Mouse (Mus musculus): ENCODE measurements around the gene Gna14. TPM values are rescaled to one million over a fixed set of nuclear protein-coding genes. Genes with fewer than 3 reads are reported as not detected.
A peak's percentile ranks its signal among the peaks of the same experiment; 100 is the strongest.

The Gna14 gene
- polyA plus RNA-seq, 1 experiment from 2014 or later: 0.79 TPM

GRCm38 (mm10) chr19:16607634-16608033 is 172.1 kb downstream of the Gna14 start:
- Histone ChIP-seq H3K4me2 (ENCODE audit: low read depth, low read length) (no peak overlapping the region), H3K9ac (replicated peaks) (no peak overlapping the region), H3K4me1 (ENCODE audit: insufficient read depth) (no peaks in the 10 kb centered on the region), H3K9me3 (ENCODE audit: low read length) (no peaks in the 10 kb centered on the region), H3K36me3 (replicated peaks; ENCODE audit: insufficient read depth, low read length) (no peaks in the 10 kb centered on the region), H3K4me3 (ENCODE audit: low read depth, low read length) (no peak overlapping the region), H3K27ac (ENCODE audit: low read depth) (no peak overlapping the region), H3K27me3 (ENCODE audit: insufficient read depth, low read length) (no peaks in the 10 kb centered on the region)
- ATAC-seq (no peak), DNase-seq (no peak)
- TF ChIP-seq CTCF (IDR thresholded peaks at IDR 0.05; ENCODE audit: low read depth): no peak
- no peak for TF ChIP-seq EP300 (IDR thresholded peaks at IDR 0.05; ENCODE audit: low read depth)
- WGBS (ENCODE audit: insufficient replicate concordance): 83% methylated on average over 6 of the region's 6 CpGs

- WGBS (ENCODE audit: insufficient replicate concordance): 58% methylated on average over 4 of the region's 4 CpGs
- Histone ChIP-seq H3K4me2 (ENCODE audit: low read depth, low read length) (no peak overlapping the region), H3K4me3 (ENCODE audit: low read depth, low read length) (no peak overlapping the region), H3K9ac (replicated peaks) (no peak overlapping the region), H3K4me1 (ENCODE audit: insufficient read depth) (peaks cover 3% of the 10 kb centered on the region; the same call in 1 of the 2 replicates), H3K27ac (ENCODE audit: low read depth) (no peak overlapping the region), H3K27me3 (ENCODE audit: insufficient read depth, low read length) (no peaks in the 10 kb centered on the region), H3K36me3 (replicated peaks; ENCODE audit: insufficient read depth, low read length) (peaks cover 18% of the 10 kb centered on the region), H3K9me3 (ENCODE audit: low read length) (no peaks in the 10 kb centered on the region)
- TF ChIP-seq CTCF (IDR thresholded peaks at IDR 0.05; ENCODE audit: low read depth) (no peak), EP300 (IDR thresholded peaks at IDR 0.05; ENCODE audit: low read depth) (peak; percentile 51; the same call in 1 of the 2 replicates)
- DNase-seq (no peak), ATAC-seq (no peak)
Observed at GRCm38 (mm10) chr19:16623154-16623553, 187.6 kb downstream of the Gna14 start.

- Histone ChIP-seq H3K4me3 (ENCODE audit: low read depth, low read length) (no peak overlapping the region), H3K9me3 (ENCODE audit: low read length) (no peaks in the 10 kb centered on the region), H3K4me1 (ENCODE audit: insufficient read depth) (peaks cover 3% of the 10 kb centered on the region; the same call in 1 of the 2 replicates), H3K27ac (ENCODE audit: low read depth) (no peak overlapping the region), H3K27me3 (ENCODE audit: insufficient read depth, low read length) (no peaks in the 10 kb centered on the region), H3K4me2 (ENCODE audit: low read depth, low read length) (no peak overlapping the region), H3K9ac (replicated peaks) (no peak overlapping the region), H3K36me3 (replicated peaks; ENCODE audit: insufficient read depth, low read length) (peaks cover 5% of the 10 kb centered on the region; the same call in 1 of the 2 replicates)
- DNase-seq (no peak), ATAC-seq (no peak)
- no peak for TF ChIP-seq EP300 (IDR thresholded peaks at IDR 0.05; ENCODE audit: low read depth)
- no peak for TF ChIP-seq CTCF (IDR thresholded peaks at IDR 0.05; ENCODE audit: low read depth)
Observed at GRCm38 (mm10) chr19:16624994-16625393, 189.4 kb downstream of the Gna14 start.

- no peak for TF ChIP-seq EP300 (IDR thresholded peaks at IDR 0.05; ENCODE audit: low read depth)
- TF ChIP-seq CTCF (IDR thresholded peaks at IDR 0.05; ENCODE audit: low read depth): no peak
- H3K9ac ChIP-seq (replicated peaks): no peak overlapping the region
- H3K27me3 ChIP-seq (ENCODE audit: insufficient read depth, low read length): no peaks in the 10 kb centered on the region
- peaks cover 3% of the 10 kb centered on the region; the same call in 1 of the 2 replicates for H3K4me1 ChIP-seq (ENCODE audit: insufficient read depth)
- H3K27ac ChIP-seq (ENCODE audit: low read depth): no peak overlapping the region
- H3K4me3 ChIP-seq (ENCODE audit: low read depth, low read length): no peak overlapping the region
- H3K9me3 ChIP-seq (ENCODE audit: low read length): no peaks in the 10 kb centered on the region
- peaks cover 5% of the 10 kb centered on the region; the same call in 1 of the 2 replicates for H3K36me3 ChIP-seq (replicated peaks; ENCODE audit: insufficient read depth, low read length)
- peak; percentile 56 for ATAC-seq
- H3K4me2 ChIP-seq (ENCODE audit: low read depth, low read length): no peak overlapping the region
- WGBS (ENCODE audit: insufficient replicate concordance): 35% methylated on average over 14 of the region's 14 CpGs
- DNase-seq: no peak
Observed at GRCm38 (mm10) chr19:16625610-16626395, 190.2 kb downstream of the Gna14 start.

All from liver, postnatal 0 days (tissue).